Comparison of ENCODE assay signal across 10 mouse cellular contexts in genomic region chr10:111476301-111476700, GRCm38 (mm10). TPM values are rescaled to one million over a fixed set of nuclear protein-coding genes. Genes with fewer than 3 reads are reported as not detected.
DNase-seq lines count a peak whose midpoint lies in the region; ATAC-seq and TF ChIP-seq lines count a peak whose summit lies in the region.
"Had no signal": no experiment of that assay in that cellular context is flagged by ENCODE, and none has a peak within 500 bp of the region (broad histone marks: within the 10 kb centered on the region; RNA-seq: fewer than 3 reads in every experiment).

No protein-coding gene starts in this region.

- TF ChIP-seq CTCF in kidney, adult 2 months (conservative IDR thresholded peaks at IDR 0.05; ENCODE audit: insufficient read depth, insufficient read length, low read depth, low read length), result no peak

- 60% methylated on average over 4 of the region's 4 CpGs for WGBS in kidney, adult 2 months
- WGBS in embryonic facial prominence, embryonic 10.5 days, result 66% methylated on average over 4 of the region's 4 CpGs
- WGBS in hindbrain, embryonic 13.5 days, result 35% methylated on average over 4 of the region's 4 CpGs
- WGBS in midbrain, embryonic 16.5 days, result 24% methylated on average over 4 of the region's 4 CpGs

- H3K9me3 ChIP-seq in embryonic facial prominence, embryonic 10.5 days, result no peaks in the 10 kb centered on the region
- no peaks in the 10 kb centered on the region for H3K9me3 ChIP-seq in hindbrain, embryonic 13.5 days
- no peaks in the 10 kb centered on the region for H3K9me3 ChIP-seq in midbrain, embryonic 16.5 days (replicated peaks; ENCODE audit: control insufficient read depth, low read length, poor library complexity, severe bottlenecking)
- H3K9me3 ChIP-seq: heart, embryonic 15.5 days had no signal

- H3K4me1 ChIP-seq in kidney, adult 2 months (ENCODE audit: control insufficient read depth, insufficient read depth, low read length), result peaks cover 6% of the 10 kb centered on the region; the same call in 1 of the 2 replicates
- peaks cover 55% of the 10 kb centered on the region for H3K4me1 ChIP-seq in embryonic facial prominence, embryonic 10.5 days
- H3K4me1 ChIP-seq in hindbrain, embryonic 13.5 days (replicated peaks), result peaks cover 55% of the 10 kb centered on the region
- H3K4me1 ChIP-seq in midbrain, embryonic 16.5 days (ENCODE audit: control insufficient read depth, insufficient read depth, low read length), result peaks cover 36% of the 10 kb centered on the region

- H3K4me3 ChIP-seq in kidney, adult 2 months (ENCODE audit: insufficient read depth, low read depth, low read length), result no peak overlapping the region
- peak overlapping the region; percentile 96 for H3K4me3 ChIP-seq in embryonic facial prominence, embryonic 10.5 days
- peak overlapping the region; percentile 12; the same call in 1 of the 2 replicates for H3K4me3 ChIP-seq in hindbrain, embryonic 13.5 days
- H3K4me3 ChIP-seq in midbrain, embryonic 16.5 days (ENCODE audit: low read depth, low read length), result peak overlapping the region; percentile 21
- H3K4me3 ChIP-seq: heart, embryonic 15.5 days had no signal

- no peak for DNase-seq in kidney, adult 2 months
- no peak for DNase-seq in kidney, postnatal 25 days
- no peak for DNase-seq in embryonic facial prominence, embryonic 10.5 days (ENCODE audit: low spot score)
- no peak for DNase-seq in frontal cortex, postnatal 10 days (ENCODE audit: low spot score in 2 of 2)
- DNase-seq in right cerebral cortex, postnatal 14 days, result no peak
- DNase-seq in layer of hippocampus, postnatal 10 days (ENCODE audit: low spot score in 2 of 2), result no peak
- DNase-seq: kidney, postnatal 10 days had no signal

- H3K4me2 ChIP-seq in hindbrain, embryonic 13.5 days, result peak overlapping the region; percentile 32
- peak overlapping the region; percentile 51 for H3K4me2 ChIP-seq in midbrain, embryonic 16.5 days (ENCODE audit: low read length)
- H3K4me2 ChIP-seq: heart, embryonic 15.5 days had no signal

- no peak overlapping the region for H3K9ac ChIP-seq in hindbrain, embryonic 13.5 days
- no peak overlapping the region for H3K9ac ChIP-seq in midbrain, embryonic 16.5 days (ENCODE audit: low read depth, low read length)
- H3K9ac ChIP-seq: heart, embryonic 15.5 days had no signal

- H3K27ac ChIP-seq in kidney, adult 2 months (ENCODE audit: insufficient read depth, low read depth, low read length), result peak overlapping the region; percentile 60; the same call in 1 of the 2 replicates
- no peak overlapping the region for H3K27ac ChIP-seq in embryonic facial prominence, embryonic 10.5 days (replicated peaks)
- H3K27ac ChIP-seq in hindbrain, embryonic 13.5 days, result no peak overlapping the region
- no peak overlapping the region for H3K27ac ChIP-seq in midbrain, embryonic 16.5 days (ENCODE audit: low read length)
- H3K27ac ChIP-seq: heart, embryonic 15.5 days had no signal

- no peak for TF ChIP-seq POLR2A in kidney, adult 2 months (IDR thresholded peaks at IDR 0.05; ENCODE audit: low read depth, low read length)

- no peaks in the 10 kb centered on the region for H3K36me3 ChIP-seq in kidney, adult 2 months (ENCODE audit: control insufficient read depth, insufficient read depth, low read length)
- H3K36me3 ChIP-seq in embryonic facial prominence, embryonic 10.5 days (replicated peaks), result peaks cover 55% of the 10 kb centered on the region
- peaks cover 3% of the 10 kb centered on the region for H3K36me3 ChIP-seq in hindbrain, embryonic 13.5 days
- H3K36me3 ChIP-seq in midbrain, embryonic 16.5 days (ENCODE audit: control insufficient read depth, insufficient read depth, low read length), result no peaks in the 10 kb centered on the region

- no peak for ATAC-seq in hindbrain, embryonic 13.5 days (ENCODE audit: low FRiP score)
- ATAC-seq in midbrain, embryonic 16.5 days, result no peak

- H3K27me3 ChIP-seq in kidney, adult 2 months (replicated peaks; ENCODE audit: control insufficient read depth, insufficient read depth, low read length), result no peaks in the 10 kb centered on the region
- H3K27me3 ChIP-seq in embryonic facial prominence, embryonic 10.5 days (replicated peaks; ENCODE audit: low read depth, poor library complexity, severe bottlenecking), result no peaks in the 10 kb centered on the region
- no peaks in the 10 kb centered on the region for H3K27me3 ChIP-seq in hindbrain, embryonic 13.5 days
- H3K27me3 ChIP-seq in midbrain, embryonic 16.5 days (ENCODE audit: control insufficient read depth, insufficient read depth, low read depth, low read length), result no peaks in the 10 kb centered on the region
- H3K27me3 ChIP-seq: heart, embryonic 15.5 days had no signal

RNA-seq across cellular contexts. Expression of gene Nap1l1, which starts 3.3 kb away (rescaled TPM):
- polyA plus RNA-seq in kidney, adult 2 months (2012; rRNA removed), result 9.9 and 18.8 TPM in 2 replicates
- polyA plus RNA-seq in embryonic facial prominence, embryonic 10.5 days (2016; fragmentation: Nextera tagmentation; extraction: Ambion mirVana), result 367 and 371 TPM in 2 replicates
- polyA plus RNA-seq in hindbrain, embryonic 13.5 days (2015; fragmentation: Nextera tagmentation; extraction: Ambion mirVana), result 207 and 215 TPM in 2 replicates
- 163 and 179 TPM in 2 replicates for polyA plus RNA-seq in midbrain, embryonic 16.5 days (2015; fragmentation: Nextera tagmentation; extraction: Ambion mirVana)
- 100 to 1,000 TPM; 202 to 209 TPM for total RNA-seq in layer of hippocampus, postnatal 10 days (2021)

RNA-seq across cellular contexts. Expression of gene Phlda1, which starts 29.8 kb away (rescaled TPM):
- polyA plus RNA-seq in kidney, adult 2 months (2012; rRNA removed), result 7.8 and 9.5 TPM in 2 replicates
- polyA plus RNA-seq in embryonic facial prominence, embryonic 10.5 days (2016; fragmentation: Nextera tagmentation; extraction: Ambion mirVana), result 34.0 and 38.4 TPM in 2 replicates
- polyA plus RNA-seq in hindbrain, embryonic 13.5 days (2015; fragmentation: Nextera tagmentation; extraction: Ambion mirVana), result 65.6 and 70.9 TPM in 2 replicates
- polyA plus RNA-seq in midbrain, embryonic 16.5 days (2015; fragmentation: Nextera tagmentation; extraction: Ambion mirVana), result 30.8 and 30.9 TPM in 2 replicates
- total RNA-seq in layer of hippocampus, postnatal 10 days (2021), result 10 to 100 TPM; 23.1 to 23.5 TPM
